Mouse (Mus musculus) lung, postnatal 36 days (tissue): ENCODE data around the gene Hectd2.

ENCODE experiments used
- DNase-seq: peaks from one replicate; pipeline ENCODE4 v3.0.0; 2022; ENCODE audit warnings: mixed read lengths

Gene Hectd2

DNA sequence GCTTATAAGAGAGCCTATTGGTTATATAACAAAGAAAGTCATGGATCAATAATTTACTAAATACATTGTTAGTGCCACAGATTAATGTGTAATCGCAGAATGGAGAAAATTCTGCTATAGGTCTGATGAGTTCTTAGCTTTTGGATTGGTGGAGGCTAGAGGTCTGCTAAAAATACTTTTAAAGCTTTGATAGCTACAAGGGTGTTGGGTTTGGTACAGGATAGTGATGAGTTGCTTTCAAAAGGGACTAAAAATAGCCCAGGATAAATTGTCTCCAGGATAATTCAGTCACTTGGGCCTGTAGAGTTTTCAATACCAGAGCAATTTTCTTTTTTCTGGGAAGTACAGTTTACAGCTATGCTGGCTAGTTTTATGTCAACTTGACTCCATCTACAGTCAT, 108.3 kb downstream of the Hectd2 start:
- no peak for DNase-seq

DNA sequence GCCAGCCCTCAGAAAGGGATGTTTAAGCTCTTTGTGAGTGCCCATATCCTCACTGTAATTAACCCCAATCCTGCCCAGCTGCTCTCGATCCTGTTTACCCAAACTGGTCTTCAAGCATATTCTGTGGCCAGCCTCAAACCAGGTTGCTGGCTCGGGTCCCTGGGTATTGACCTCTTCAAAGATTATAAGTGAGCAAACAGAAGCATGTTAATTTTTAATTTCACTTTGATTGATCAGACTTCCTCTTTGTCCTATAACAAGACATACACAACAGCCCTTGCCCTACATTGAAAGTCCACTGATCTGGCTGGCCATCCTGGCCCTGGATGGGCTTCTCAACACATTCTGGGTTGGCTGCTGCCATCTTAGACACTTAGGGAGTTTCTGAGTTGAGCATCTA, 109.5 kb downstream of the Hectd2 start:
- no peak for DNase-seq

DNA sequence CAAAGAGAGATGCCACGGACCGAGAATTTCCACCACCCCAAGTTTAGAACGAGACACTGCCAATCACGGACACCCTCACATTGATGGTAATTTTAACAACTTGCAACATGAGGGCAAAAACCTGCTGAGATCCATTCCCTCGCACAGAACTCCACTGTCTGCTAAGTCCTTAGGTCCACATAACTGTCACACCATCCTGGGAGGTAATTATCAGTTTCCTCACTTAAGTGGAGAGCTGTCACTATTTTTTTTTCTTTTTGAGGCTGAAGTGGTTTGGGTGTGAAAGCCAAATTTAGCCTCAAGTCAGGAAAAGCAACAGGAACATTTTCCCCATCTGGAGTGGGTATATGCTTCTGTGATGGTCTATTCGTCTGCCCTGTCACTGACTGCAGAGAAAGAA, 110.0 kb downstream of the Hectd2 start:
- DNase-seq, result no peak

DNA sequence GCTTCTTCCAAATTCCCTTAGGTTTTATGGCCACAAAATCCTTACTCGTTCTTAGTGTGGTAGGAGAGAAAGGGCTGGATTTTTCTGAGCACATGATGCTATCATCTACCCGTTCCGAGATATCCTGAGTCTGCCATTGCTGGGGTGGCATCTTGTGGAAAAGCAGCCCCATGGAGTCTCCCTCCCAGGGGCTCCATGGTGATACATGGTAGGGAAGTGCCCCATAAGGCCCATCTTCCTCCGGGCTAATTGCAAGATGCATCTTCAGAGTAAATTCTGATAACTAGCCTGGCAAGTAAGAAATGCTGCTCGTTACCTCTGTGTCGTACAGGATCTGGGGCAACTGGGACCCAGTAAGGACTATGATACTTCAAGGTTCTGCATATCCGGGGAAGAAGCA, 110.8 kb downstream of the Hectd2 start:
- DNase-seq, result no peak

DNA sequence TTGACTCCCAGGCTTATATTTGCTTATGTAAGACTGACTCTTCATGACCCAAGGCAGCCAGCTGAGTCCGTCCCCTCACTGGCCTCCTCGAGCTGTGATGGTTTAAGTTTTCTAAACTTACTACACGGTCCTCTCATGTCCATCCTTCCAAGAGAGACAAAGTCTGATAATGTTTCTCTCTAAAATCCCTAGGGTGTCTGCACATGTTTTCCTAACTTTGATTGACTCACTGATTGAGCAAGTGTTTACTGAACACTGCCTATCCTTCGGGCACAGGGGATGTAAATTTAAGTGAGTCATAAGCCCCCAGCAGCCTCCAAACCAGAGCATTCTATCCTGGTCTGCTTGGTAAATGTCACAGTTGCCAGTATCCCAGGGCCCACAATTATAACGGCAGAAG, 111.2 kb downstream of the Hectd2 start:
- no peak for DNase-seq

DNA sequence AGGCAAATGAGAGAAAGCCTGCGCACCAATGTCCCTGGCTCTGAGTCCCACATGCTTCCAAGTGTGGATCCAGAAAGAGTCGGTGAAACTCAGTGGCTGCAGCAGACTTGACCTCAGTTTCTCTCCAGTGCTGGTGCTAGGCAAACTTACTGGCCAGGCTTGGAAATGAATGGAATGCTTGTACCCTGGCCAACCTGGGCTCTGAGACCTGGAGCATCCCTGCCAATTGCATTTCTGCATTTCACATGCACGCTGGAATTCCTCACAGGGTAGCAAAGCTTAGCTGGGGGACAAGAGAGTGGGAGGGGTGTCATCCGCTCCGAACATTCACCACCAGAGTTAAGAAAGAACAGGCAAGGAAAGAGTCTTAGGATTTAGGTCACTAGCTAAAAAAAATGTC, 112.0 kb downstream of the Hectd2 start:
- no peak for DNase-seq

DNA sequence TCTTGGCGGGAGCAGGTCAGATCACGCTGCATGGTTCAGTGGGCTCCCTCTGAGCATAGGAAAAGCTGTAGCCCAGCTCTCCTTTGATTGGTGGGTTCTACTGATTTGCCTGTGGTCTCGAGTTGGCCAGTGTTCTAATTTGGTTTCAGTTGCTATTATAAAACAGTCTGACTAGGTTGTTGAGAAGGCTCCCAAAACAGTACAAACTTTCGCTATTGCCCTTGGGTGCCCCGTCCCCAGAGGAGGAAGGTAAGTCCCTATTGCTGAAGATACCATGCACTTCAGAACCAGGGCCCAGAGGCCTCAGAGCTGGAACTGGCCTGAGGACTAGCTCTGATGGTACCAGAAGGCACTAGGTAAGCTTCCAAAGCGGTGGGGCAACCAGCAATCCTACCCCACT, 112.9 kb downstream of the Hectd2 start:
- DNase-seq, result no peak

DNA sequence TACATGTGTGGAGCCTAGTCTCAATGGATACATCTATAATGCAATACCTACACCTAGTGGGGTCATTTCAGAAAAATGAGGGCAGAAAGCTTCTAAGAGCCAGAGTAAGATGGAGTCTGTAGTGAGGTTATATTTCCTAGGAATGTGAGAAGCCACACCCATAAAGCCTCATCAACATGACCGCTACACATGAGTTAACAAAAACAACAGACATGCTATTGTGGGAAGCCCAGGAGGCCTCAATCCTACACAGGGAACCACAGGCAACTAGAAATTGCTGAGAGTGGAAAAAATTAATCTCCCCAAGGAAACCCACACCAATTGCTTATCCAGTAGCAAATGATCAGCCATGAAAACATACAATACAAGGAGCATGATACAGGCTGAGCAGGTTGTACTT, 113.7 kb downstream of the Hectd2 start:
- DNase-seq, result no peak

DNA sequence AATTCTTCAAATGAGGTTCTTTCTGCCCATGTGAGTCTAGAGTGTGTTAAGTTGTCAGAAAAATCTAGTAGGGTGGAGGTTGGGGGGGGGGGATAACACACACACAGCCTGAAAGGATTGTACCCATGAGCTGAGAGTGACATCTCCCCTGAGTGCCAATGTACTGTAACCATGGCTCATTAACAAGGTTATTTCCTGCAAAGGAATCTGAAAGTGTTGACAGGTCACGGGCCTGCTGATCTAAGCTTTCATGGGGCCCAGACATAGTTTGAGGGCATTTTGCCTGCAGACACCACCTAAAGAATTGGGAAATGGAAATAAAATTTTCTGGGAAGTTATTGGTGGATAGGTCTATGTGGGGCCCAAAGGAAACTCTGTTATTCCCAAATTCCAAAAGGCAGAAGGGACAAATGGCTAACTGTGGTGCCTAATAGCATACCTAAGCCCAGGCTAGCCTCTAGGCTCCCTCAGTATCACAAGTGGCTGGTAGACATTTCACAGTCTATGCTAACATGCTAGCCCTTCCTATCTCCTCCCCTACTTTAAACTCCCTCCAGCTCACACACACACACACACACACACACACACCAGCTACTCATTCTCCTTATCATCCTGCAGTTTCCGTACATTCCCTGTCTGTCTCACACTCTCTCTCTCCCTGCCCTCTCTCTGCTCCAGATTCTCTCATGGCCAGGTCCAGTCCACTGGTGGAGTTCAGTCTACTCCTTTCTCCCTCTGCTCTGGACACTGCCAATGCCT, 114.6 kb downstream of the Hectd2 start:
- no peak for DNase-seq

DNA sequence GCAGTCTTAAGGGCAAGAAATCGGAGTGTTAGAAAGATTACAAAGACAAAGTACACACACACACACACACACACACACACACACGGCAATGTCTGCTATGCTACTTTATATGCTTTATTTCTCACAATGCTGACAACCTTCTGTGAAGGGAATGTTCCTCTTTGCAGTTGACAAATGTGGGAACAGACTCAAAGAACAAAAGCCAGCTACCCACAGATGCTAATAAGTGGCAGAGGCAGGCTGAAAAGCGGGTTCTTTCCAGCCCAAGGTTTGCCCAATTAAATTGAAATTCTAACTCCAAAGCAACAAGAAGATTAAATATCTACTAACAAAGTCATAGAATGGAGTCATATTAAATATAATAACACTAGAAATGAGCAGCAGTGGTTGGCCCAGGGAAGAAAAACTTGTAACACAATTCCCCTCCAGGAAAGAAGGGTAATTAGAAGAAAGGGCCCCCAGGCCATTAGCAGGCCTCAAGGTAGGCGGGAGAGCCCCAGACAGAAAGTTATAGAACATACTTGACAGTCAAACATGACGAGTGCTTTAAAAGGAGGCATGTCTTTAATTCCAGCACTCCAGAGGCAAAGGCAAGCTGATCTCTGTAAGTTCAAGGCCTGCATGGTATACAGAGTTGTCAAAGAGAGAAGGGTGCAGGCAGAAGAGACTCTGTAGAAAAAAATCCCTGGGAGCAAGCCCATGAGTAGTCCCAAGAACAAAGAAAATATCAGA, 115.4 kb downstream of the Hectd2 start:
- no peak for DNase-seq
